Mouse (Mus musculus) right cerebral cortex, postnatal 10 days (tissue): Measurements from ENCODE around the gene Slc15a5.

Source experiments
- DNase-seq, 2 experiments: peaks; one replicate each; pipeline ENCODE4 v3.0.0; 2021; ENCODE audit warnings: low spot score in 2 of 2

Slc15a5 gene

DNA sequence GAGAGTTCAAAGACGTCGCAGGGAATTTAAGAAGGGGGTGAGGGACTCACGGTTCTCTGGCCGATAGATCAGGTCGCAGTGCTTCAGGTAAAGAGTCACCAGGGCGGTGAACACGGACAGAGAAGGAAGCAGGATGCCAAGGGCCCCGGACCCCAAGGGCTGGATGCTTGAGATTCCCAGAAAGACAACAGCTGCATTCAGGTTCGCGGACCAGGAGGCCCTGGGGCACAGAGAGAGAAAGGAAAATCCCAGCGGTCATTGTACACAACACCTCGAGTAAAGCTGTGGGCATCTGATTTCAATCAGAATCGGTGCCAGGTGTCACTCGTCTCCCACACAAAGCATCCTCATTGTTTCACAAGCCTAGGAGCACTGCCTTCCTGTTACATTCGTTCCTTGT is 24.1 kb downstream of the Slc15a5 start:
- DNase-seq: no peak

DNA sequence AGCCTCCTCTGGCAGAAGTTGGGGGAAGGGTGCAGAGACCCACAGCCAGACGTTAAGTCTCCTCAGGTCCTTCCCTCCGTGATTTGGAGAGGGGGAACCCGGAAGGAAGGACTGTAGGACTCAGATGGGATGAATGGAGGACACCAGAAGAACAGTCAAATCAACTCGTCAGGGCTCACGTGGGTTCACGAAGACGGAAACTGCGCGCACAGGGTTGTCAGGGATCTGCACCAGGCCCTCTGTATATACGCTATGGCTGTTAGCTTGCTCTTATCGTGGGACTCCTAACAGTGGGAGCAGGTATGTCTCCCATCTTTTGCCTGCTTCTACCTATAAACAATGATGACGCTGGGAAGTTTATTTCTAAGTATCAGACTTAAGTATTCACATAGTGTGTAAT is 24.8 kb downstream of the Slc15a5 start:
- DNase-seq: no peak

DNA sequence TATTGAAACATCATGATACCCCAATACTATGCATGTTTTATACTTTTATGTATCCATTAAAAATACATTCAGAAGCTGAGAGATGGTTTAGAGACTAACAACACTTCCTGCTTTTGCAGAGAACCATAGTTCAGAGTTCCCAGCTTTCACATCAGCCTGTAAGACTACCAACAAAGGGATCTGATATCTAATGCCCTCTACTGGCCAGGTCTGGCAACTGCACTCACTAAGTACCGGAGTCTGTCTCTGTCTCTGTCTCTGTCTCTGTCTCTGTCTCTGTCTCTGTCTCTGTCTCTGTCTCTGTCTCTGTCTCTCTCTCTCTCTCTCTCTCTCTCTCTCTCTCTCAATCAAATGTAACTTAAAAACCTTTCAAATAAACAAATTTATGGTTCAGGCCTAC is 25.6 kb downstream of the Slc15a5 start:
- no peak for DNase-seq

DNA sequence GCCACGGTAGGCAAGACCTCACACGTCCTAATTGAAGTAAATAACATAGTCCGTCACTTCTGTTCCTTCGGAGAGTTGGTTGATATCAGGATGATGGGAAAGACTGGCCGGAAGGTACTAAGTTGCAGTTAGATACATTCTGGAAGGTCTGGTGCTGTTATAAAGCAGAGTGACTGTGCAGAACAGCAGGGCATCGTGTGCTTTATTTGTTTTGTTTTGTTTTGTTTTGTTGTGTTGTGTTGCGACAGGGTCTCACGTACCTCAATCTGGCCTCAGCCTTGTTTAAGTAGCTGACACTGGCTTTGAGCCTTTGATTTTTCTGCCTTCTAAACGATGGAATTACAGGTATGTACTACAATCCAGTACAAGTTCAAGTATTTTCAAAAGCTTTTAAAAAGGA is 26.0 kb downstream of the Slc15a5 start:
- no peak for DNase-seq

DNA sequence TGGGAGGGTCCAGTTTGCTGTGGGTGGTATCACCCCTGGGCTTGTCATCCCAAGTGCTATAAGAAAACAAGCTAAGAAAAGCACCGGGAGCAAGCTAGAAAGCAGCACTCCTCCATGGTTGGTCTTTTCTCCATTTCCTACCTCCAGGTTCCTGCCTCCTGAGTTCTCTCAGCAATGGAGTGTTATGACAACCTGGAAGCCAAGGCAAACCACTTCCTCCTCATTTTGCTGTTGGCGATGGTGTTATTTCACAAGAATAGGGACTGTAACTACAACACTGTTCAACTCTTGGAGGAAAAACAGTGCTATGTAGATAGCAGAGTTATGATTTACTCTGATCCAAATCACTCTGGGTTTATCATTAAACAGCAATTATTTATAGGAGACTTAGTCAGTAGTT is 34.4 kb downstream of the Slc15a5 start:
- no peak for DNase-seq

DNA sequence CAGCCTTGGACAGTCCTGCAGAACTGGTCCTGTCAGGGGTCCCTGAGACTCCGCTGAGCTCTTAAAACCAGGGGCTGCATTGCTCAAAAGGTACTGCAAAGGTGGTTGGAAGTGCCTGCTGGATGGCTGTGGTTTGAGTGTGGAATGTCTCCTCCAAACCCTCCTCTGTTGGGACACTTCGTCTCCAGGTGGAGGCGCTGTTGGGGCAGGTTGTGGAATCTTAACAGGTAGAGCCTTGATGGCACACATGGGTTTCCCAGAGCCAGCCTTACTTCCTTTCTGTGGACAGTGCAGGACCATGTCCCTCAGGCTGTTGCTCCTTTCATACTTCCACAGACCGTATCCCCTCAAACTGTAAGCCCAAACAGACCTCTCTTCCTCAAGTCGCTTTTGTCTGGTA is 36.8 kb downstream of the Slc15a5 start:
- no peak for DNase-seq

DNA sequence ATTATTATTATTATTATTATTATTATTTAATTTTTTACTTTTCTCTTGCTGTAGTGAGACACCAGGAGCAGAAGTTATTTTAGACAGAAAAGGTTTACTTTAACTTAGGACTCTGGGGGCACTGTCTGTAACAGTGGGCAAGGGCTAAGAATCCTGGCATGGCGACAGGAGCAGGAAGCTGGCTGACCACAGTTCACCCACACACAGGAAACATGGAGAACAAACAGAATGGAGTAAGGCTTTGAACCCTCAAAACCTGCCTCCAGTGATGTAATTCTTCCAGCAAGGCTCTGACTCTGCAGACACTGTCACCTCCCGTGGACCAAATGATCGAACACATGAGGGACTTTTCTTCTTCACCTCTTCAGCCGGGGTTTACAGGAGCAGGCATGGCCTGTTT is 37.9 kb downstream of the Slc15a5 start:
- DNase-seq: no peak

DNA sequence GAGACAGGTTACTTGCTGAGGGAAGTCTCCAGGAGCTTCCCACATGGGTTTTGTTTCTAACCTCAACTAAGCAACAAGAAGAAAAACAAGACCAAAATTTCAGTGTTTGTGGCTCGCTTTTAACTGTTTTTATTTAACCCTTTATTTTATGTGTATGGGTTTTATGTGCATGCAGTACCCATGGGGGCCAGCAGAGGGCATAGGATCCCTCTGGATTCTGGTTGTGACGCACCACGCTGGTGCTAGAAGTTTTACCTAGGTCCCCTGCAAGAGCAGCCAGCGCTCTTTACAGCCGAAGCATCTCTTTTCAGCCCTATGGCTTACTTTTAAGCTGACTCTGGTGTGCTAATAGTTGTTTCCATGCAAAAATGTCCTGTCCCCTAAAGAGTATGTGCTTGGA is 42.1 kb downstream of the Slc15a5 start:
- DNase-seq: no peak

DNA sequence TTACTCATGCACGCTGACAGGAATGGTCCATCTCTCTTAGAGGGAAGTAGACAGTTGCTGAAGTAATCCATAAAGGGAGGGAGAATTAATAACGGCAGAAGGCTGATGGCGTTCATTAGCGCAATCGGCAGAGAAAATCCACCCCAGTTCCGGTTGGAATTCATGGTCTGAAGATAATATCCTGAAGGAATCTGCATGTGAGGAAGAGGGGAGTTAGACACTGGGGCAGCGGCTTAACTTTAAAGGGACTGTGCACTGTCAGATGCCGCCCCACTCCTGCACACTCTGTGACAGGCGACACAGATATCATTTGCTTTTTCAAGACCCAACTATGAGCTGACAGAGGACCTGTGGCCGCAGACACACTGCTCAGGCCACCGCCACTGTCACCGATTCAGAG is 42.8 kb downstream of the Slc15a5 start:
- no peak for DNase-seq

DNA sequence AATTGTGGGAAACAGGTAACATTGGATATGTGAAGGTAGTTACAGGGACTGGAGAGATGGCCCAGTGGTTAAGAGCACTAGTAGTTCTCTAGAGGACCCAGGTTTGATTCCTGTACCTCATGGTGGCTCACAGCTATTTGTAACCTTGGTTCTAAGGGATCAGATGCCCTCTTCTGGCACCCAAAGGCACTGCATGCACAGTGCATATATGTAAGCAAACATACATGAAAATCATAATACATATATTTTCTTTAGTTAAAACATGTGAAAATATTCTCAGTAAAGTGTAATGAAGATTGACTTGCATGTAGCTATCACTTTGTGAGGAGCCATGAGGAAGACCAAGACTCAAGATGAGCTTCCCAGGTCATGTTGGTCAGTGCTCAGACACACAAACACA is 62.8 kb downstream of the Slc15a5 start:
- no peak for DNase-seq

DNA sequence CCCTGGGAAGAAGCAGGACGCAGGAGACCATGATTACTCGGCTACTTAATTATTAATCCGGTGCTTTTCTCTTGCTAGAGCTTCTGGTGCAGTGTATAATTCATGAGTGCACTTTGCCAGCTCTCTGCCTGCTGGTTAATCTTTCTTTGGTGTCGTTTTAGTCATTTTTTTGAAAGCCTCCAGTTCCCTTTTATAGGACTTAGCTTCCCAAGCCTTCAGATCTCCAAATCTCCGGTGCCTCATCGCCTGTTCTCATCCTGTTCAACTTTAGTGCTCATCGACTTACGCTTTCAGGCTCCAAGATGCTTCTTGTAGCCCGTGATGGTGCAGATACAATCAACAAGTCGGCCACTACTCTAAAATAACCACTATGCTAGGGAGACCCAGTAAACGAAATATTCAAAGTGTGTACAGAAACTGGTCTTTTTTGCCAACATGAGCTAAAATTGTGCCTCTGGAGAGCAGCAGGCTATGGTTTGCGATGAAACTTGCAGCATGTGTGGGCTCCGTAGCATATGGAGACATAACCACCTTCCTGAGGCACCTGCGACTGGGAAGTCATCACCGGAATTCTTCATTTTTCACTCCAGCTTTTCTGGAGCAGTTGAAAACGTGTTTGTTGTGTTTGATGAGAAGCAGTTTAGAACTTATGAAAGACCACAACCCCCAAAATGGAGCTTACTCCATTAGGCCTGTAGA is 64.6 kb downstream of the Slc15a5 start:
- no peak for DNase-seq

DNA sequence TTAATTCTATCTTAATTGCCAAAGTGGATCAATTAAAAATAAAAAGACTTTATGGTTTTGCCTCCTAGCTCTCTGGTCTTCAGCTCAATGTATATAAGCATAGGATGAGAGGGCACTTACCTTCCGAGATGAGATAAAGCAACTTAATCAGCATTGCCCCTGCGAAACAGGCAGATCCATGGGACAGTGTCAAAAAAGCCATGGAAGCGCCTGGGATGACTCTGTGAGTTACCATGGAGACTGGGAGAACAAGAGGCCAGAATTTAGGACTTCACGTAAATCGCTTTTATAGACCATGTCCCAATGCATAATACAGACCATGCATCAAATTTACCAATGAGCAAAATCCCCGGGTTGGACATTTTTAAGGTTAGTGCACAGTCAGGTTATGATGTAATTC is 67.8 kb downstream of the Slc15a5 start:
- no peak for DNase-seq

DNA sequence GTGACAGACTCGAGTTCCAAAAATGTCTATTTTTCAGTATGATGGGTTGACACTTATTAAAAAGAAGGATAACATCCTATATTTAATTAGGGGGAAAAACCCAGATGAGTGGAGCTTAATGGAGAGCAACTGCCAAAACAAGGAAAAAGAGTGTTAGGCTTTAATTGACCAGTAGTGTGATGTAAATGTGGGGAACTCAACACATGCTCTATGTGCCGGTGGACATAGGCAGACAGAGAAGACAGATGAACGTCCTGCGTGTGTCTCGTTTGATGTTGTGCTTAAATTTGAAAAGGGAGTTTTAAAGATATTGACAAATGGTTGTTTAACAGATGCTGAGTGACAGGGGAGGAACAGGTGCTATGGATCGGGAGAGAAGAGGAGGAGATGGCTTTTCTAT is 72.0 kb downstream of the Slc15a5 start:
- DNase-seq: no peak

DNA sequence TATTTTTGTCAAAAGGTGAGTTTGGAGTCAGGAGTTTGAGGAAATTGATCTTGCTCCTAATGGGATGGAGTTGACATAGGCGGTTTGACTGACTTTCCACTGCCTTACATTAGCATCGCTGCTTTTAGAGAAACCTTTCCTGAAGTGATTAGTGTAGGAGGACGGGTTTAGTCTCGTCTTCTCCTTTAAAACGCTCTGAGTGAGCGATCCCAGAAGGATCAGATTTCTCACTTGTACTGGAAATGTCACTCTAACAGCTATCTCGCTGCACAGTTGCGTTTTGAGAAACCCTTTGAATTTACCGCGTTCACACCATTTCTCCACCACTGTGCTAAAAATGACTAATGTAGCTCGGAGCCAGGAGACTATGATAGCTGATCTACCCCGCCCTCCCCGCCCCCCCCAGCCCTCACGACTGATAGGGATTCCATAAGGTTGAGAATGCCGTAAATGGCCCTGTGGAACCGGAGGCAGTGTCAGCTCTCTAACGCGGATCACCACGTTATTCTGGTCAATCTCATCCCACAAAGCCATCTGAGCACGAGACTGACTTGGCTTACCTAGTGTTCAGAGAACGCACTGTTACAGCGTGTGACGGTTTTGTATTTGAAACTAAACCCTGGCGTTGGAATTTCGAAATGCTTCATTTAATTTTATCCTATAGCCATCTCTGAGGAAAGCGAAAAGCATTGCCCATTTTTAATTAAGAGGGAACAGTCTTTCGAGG is 73.0 kb downstream of the Slc15a5 start:
- DNase-seq: peak in 1 of 2 experiments; percentile 43

DNA sequence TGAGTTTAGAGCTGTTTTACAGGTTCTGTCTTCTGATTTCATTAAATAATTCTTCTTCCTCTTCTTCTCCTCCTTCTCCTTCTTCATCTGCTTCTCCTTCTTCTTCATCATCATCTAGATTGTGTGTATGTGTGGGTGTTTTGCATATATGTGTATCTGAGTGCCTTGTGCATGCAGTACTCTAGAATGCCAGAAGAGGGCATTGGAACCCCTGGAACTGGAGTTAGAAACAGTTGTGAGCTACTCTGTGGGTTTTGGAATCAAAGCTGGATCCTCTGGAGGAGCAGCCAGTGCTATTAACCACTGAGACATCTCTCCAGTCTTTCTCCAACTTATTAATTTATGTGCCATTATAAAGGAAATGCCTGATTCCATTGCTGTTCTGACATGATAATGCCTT is 89.9 kb downstream of the Slc15a5 start:
- no peak for DNase-seq

DNA sequence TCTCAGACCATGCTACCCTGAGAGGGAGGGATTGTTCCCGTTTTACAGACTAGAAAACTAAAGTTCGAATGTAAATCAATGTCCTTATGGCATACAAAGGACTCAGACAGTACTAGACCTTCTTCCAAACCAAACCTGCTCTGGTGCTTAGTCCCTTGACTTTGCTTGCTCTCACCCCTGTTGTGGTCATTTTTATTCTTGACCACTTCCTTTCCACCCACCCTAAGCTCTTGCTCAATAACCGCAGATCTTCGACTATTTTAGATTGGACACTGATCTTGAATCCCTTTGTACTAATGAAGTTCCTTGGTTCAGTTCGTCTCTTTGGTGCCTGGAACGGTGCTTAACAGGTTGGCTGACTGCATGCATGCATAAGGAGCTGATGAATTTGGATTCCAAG is 94.5 kb downstream of the Slc15a5 start:
- DNase-seq: no peak

DNA sequence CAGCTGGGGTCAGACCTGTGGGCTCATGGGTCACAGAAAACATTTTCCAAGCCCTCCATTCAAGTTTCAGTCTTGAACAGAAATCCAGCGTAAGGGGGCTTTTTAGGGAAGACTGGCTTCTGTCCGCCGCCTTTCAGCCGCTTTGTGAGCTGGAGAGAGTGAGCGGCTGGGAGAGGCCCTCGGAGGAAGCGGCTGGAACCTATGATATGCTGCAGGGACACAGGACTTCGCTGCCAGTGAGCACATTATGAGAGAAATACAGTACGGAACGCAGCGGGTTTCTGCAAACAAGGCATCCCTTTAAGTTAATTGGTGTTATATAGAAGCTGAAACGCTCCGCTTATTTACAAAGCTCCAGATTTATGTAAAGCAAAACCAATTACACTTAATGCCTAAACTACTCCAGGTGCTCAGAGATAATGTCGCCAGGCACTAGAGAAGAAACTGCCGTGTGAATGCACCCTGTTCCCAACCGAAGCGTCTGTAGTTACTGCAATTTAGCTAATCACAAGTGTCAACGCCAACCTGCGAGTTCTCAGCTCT is 97.5 kb downstream of the Slc15a5 start:
- DNase-seq: peak in 1 of 2 experiments; percentile 37

DNA sequence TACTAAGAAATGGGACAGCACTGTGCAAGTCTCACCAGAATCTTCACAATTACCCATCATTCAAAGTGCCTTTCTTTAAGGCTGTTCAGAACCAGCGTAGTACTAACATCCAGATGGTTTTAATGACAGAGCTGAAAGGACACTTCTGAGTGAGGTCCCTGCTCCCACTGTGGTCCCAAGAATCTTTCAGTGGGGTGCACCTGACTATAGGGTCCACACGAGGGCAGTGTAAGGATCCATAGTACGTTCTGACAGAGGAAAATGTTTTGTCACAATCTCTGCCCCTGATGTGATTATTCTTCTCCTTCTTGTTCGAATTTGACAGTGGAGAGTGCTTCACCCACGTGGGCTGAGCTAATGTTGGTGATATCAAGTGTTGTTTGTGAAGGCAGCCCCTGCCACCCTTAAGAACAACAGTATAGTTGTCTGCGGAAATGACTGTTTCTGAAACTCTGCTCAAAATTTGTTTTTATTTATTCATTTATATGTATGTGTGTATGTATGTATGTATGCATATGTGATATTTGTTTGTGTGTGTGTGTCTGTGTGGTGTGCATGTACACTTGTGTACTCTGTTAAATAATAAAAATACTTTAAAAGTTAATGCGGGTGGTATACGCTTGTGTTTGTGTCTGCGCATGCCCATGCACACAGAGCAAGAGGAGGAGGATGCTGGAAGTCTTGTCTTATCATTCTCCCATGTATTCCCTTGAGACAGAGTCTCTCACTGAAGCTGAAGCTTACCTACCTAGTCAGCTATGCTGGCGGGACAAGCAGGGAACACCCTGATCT is 98.6 kb downstream of the Slc15a5 start:
- DNase-seq: peak; percentile 48 to 51

DNA sequence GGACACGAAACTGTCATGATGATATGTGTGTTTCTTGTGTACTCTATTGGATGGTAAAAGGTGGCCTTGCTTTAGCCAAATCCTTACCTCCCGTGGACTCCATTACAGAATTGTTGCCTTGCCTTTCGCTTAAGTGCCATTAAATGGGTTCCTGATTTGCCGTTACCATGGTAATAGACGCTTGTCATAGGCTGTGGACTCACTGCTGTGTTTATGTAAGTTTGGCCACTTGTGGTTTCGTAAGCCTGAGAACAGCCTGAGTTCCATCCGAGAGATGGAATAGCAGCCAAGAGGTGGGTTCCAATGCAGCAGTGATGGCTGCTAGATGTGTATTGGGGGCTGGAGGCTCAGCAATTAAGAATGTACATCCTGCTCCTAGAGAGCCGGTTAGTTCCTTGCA is 99.3 kb downstream of the Slc15a5 start:
- DNase-seq: no peak

DNA sequence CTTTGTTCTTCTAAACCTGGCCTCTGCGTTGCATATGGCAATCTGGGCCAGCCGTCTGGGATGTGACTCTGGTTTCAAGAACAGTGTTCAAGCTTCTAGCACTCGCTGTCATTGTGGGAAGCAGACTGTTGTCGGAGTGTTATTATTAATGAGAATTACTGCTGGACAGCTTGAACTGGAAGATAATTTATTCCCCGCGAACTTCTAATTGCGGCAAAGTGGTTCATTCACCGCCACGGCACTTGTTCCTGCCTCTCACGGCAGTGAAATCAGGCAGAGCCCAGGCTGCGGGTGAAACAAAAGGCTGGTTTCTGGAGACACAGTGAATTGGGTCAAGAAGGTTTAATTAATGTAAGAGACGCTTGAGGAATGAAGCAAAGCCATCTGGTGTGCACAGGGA is 99.9 kb downstream of the Slc15a5 start:
- DNase-seq: peak; percentile 38 to 46

DNA sequence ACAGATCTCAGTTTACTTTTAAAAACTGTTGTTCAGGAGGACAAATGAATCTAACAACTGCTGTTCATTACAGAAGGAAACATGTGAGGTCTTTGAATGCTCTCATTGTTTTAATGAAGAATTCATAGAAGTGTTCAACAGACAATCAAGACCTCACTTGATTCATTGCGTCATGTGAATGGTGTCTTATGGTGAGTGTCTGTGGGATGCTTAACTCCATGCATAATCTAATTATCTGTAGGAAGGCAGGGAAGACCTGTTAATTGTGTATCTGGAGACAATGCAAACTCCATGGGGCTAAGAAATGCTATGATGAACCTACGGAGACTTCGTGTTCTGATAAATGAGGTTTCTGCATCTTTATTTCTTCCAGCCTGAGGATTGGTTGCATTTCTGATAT is 103.7 kb downstream of the Slc15a5 start:
- DNase-seq: no peak

DNA sequence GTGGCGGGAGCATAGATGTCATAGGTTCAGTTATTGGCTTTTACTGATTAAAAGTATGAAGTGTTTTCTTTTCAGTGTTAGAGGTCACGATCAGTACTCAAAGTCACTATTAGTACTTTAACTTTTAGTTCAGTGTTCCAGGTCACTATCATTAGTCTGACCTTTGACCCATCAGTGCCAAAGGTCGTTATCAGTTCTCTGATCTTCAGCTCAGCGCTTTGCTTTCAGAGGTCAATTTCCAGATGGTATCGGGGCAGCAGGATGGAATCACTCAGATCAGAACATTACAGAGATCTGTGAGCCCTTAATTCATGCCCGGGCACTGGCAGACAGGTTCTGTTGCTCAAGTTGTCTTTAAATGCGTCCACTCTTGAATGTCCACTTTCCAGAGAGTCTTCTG is 116.0 kb downstream of the Slc15a5 start:
- DNase-seq: no peak

DNA sequence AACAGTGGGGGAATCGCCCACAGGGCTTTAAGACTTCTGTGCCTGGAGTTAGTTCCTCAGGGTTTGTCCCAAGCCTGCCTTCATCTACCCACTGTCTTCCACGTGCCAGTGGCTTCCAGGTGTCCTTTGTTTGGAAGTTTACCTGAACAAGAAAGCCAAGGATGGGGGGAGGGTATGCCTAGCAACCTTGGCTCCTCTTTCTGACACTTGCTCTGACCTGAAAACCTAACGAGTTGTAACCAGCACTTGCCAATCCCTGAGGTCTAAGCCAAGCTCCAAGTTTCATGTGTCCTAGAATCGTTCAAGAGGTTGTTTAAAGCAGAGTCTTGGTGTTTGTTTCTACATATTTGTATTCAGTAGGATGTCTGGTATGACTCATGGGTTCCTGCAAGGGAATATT is 116.9 kb downstream of the Slc15a5 start:
- DNase-seq: no peak
